Mouse (Mus musculus) limb, embryonic 14.5 days (tissue): ENCODE data around the gene Mrtfb. TPM values are rescaled to one million over a fixed set of nuclear protein-coding genes. Genes with fewer than 3 reads are reported as not detected.
"Not testable (repeated sequence)": the region's sequence is repeated elsewhere in the genome, so short reads cannot be mapped to it uniquely, and the experiment has no call there.

ENCODE experiments used
- ATAC-seq: fragments of 200-750 bp; cut with Nextera tagmentation; 2 replicates; pipeline ENCODE4 v1.8.0; 2017; ENCODE audit warnings: low read depth, moderate number of reproducible peaks, moderate TSS enrichment; ENCODE audit not compliant: low FRiP score
- DNase-seq: peaks from one replicate; pipeline ENCODE4 v3.0.0-alpha.2; 2015; ENCODE audit warnings: low spot score
- H3K27ac ChIP-seq: fragments of 300-500 bp; sonication (generic); replicated peaks from 2 replicates; pipeline ENCODE4 v1.5.1; 2014; ENCODE audit warnings: low read depth, mild to moderate bottlenecking, low read length, moderate library complexity, mixed read lengths
- H3K27me3 ChIP-seq: fragments of 300-500 bp; sonication (generic); 2 replicates; pipeline ENCODE4 v1.6.1; 2014; ENCODE audit warnings: low read length, mixed read lengths; ENCODE audit not compliant: control insufficient read depth, insufficient read depth
- H3K36me3 ChIP-seq: fragments of 300-500 bp; sonication (generic); 2 replicates; pipeline ENCODE4 v1.6.1; 2014; ENCODE audit warnings: mild to moderate bottlenecking, low read length, moderate library complexity, mixed read lengths; ENCODE audit not compliant: control insufficient read depth, insufficient read depth
- H3K4me1 ChIP-seq: fragments of 300-500 bp; sonication (generic); 2 replicates; pipeline ENCODE4 v1.6.1; 2014; ENCODE audit warnings: antibody characterized with exemption, low read length, mixed read lengths; ENCODE audit not compliant: control insufficient read depth, insufficient read depth
- H3K4me2 ChIP-seq: fragments of 300-500 bp; sonication (generic); replicated peaks from 2 replicates; pipeline ENCODE4 v1.6.1; 2014; ENCODE audit warnings: low read depth, mild to moderate bottlenecking, low read length, moderate library complexity; ENCODE audit not compliant: severe bottlenecking
- H3K4me3 ChIP-seq: fragments of 300-500 bp; sonication (generic); replicated peaks from 2 replicates; pipeline ENCODE4 v1.5.1; 2014; ENCODE audit warnings: low read length
- H3K9ac ChIP-seq: fragments of 300-500 bp; sonication (generic); 2 replicates; pipeline ENCODE4 v1.6.1; 2014; ENCODE audit warnings: mild to moderate bottlenecking, low read depth, low read length, moderate library complexity; ENCODE audit not compliant: severe bottlenecking
- H3K9me3 ChIP-seq: fragments of 300-500 bp; sonication (generic); 2 replicates; pipeline ENCODE4 v1.6.1; 2016; ENCODE audit warnings: low read length; ENCODE audit not compliant: control insufficient read depth
- POLR2A ChIP-seq: fragments of 200-500 bp; IDR thresholded peaks from 2 replicates; pipeline ENCODE4 v1.8.0; 2012; ENCODE audit warnings: inconsistent platforms, mild to moderate bottlenecking, moderate library complexity, borderline replicate concordance; ENCODE audit not compliant: insufficient read depth, insufficient read length; ENCODE audit errors: extremely low read depth
- WGBS: fragments of 180-500 bp; shearing (Covaris S2); extraction: QIAGEN DNeasy Blood & Tissue Kit; methylation state at CpG from one replicate; pipeline ENCODE4 v1.1.7; 2014; 5-methylcytosine and 5-hydroxymethylcytosine counted together
- polyA plus RNA-seq, 2 experiments: library from polyadenylated mRNA; depleted of rRNA in 1 of 2; stranded (reverse) in 1 of 2; unstranded in 1 of 2; fragments of >200 nt; fragmentation: Nextera tagmentation in 1 of 2; extraction: Ambion mirVana in 1 of 2; gene quantifications; 2 replicates each; pipeline versions ENCODE4 v1.2.1 to v1.2.3; 2012 to 2014

Mrtfb gene
- polyA plus RNA-seq, 2 experiments: 11.8 to 26.0 TPM

GRCm38 (mm10) chr16:13276258-13276657, 20.0 kb downstream of the Mrtfb start:
- Histone ChIP-seq H3K27me3 (no peaks in the 10 kb centered on the region), H3K9ac (no peak overlapping the region), H3K36me3 (no peaks in the 10 kb centered on the region), H3K27ac (no peak overlapping the region), H3K4me1 (no peaks in the 10 kb centered on the region), H3K4me3 (no peak overlapping the region), H3K9me3 (0 out of 2 replicates have a peak, but pooled peaks cover 4% of the 10 kb centered on the region), H3K4me2 (no peak overlapping the region)
- no peak for TF ChIP-seq POLR2A
- DNase-seq: no peak
- 44% methylated on average over 2 of the region's 2 CpGs for WGBS
- ATAC-seq: no peak

GRCm38 (mm10) chr16:13276709-13277399, 20.6 kb downstream of the Mrtfb start:
- WGBS: 73% methylated on average over 3 of the region's 3 CpGs
- Histone ChIP-seq H3K9me3 (0 out of 2 replicates have a peak, but pooled peaks cover 4% of the 10 kb centered on the region), H3K4me3 (no peak overlapping the region), H3K27ac (no peak overlapping the region), H3K36me3 (no peaks in the 10 kb centered on the region), H3K9ac (no peak overlapping the region), H3K27me3 (no peaks in the 10 kb centered on the region), H3K4me2 (no peak overlapping the region), H3K4me1 (no peaks in the 10 kb centered on the region)
- DNase-seq (no peak), ATAC-seq (no peak)
- no peak for TF ChIP-seq POLR2A

- H3K4me2 ChIP-seq, H3K27ac ChIP-seq, H3K36me3 ChIP-seq, DNase-seq, H3K9ac ChIP-seq, H3K27me3 ChIP-seq, H3K4me3 ChIP-seq, ATAC-seq, H3K4me1 ChIP-seq: not testable (repeated sequence)
- H3K9me3 ChIP-seq: peaks cover 10% of the 10 kb centered on the region; the same call in 1 of the 2 replicates
These were observed 30.1 kb downstream of the Mrtfb start for GRCm38 (mm10) chr16:13286425-13286824.

GRCm38 (mm10) chr16:13297860-13298259, 41.6 kb downstream of the Mrtfb start:
- Histone ChIP-seq H3K36me3 (no peaks in the 10 kb centered on the region), H3K9ac (no peak overlapping the region), H3K27me3 (no peaks in the 10 kb centered on the region), H3K4me2 (no peak overlapping the region), H3K4me1 (no peaks in the 10 kb centered on the region), H3K9me3 (no peaks in the 10 kb centered on the region), H3K4me3 (no peak overlapping the region), H3K27ac (no peak overlapping the region)
- WGBS: 45% methylated on average over 1 of the region's 1 CpGs
- no peak for TF ChIP-seq POLR2A
- ATAC-seq (no peak), DNase-seq (no peak)

GRCm38 (mm10) chr16:13298991-13299390, 42.7 kb downstream of the Mrtfb start:
- no peaks in the 10 kb centered on the region for H3K27me3 ChIP-seq
- no peak for ATAC-seq
- no peak overlapping the region for H3K27ac ChIP-seq
- no peaks in the 10 kb centered on the region for H3K4me1 ChIP-seq
- H3K4me3 ChIP-seq: no peak overlapping the region
- H3K36me3 ChIP-seq: no peaks in the 10 kb centered on the region
- TF ChIP-seq POLR2A: no peak
- H3K9me3 ChIP-seq: no peaks in the 10 kb centered on the region
- DNase-seq: no peak
- H3K4me2 ChIP-seq: no peak overlapping the region
- WGBS: 75% methylated on average over 2 of the region's 2 CpGs
- H3K9ac ChIP-seq: no peak overlapping the region
